Mouse (Mus musculus) G1E (cell line): Measurements from ENCODE around the gene Ccl27a. TPM values are rescaled to one million over a fixed set of nuclear protein-coding genes. Genes with fewer than 3 reads are reported as not detected.

Source experiments
- ATAC-seq: 2 replicates; pipeline ENCODE4 v1.8.0; 2016; ENCODE audit warnings: mild to moderate bottlenecking; ENCODE audit not compliant: insufficient number of reproducible peaks, poor library complexity, low FRiP score, severe bottlenecking; ENCODE audit errors: extremely low read depth
- DNase-seq: peaks from one replicate; pipeline ENCODE4 v3.0.0; 2012; ENCODE audit warnings: low spot score
- H3K27me3 ChIP-seq: 2 replicates; pipeline ENCODE4 v1.6.1; 2012; ENCODE audit warnings: mild to moderate bottlenecking, low read length, inconsistent platforms; ENCODE audit not compliant: insufficient read depth
- H3K36me3 ChIP-seq: replicated peaks from 2 replicates; pipeline ENCODE3; 2012; ENCODE audit warnings: mild to moderate bottlenecking, inconsistent platforms
- H3K4me1 ChIP-seq: 2 replicates; pipeline ENCODE4 v1.6.1; 2012; ENCODE audit warnings: low read depth, low read length, inconsistent platforms, mixed read lengths; ENCODE audit not compliant: insufficient read depth
- H3K4me3 ChIP-seq: 2 replicates; pipeline ENCODE4 v1.5.1; 2012; ENCODE audit warnings: low read depth, mild to moderate bottlenecking, inconsistent platforms, low read length, moderate library complexity, mixed read lengths
- H3K9me3 ChIP-seq: replicated peaks from 2 replicates; pipeline ENCODE4 v1.6.1; 2012; ENCODE audit warnings: inconsistent platforms
- CTCF ChIP-seq: IDR thresholded peaks from 2 replicates; pipeline ENCODE4 v1.5.1; 2012; ENCODE audit warnings: low read depth, low read length, inconsistent platforms, mixed read lengths
- GATA1 ChIP-seq: IDR thresholded peaks from 2 replicates; pipeline ENCODE4 v1.6.1; 2012; ENCODE audit warnings: borderline replicate concordance, low read length, inconsistent platforms, mixed read lengths
- GATA2 ChIP-seq: IDR thresholded peaks from 2 replicates; pipeline ENCODE4 v1.6.1; 2012; ENCODE audit warnings: low read depth, low read length, inconsistent platforms, borderline replicate concordance
- POLR2AphosphoS5 ChIP-seq: IDR thresholded peaks from 2 replicates; pipeline ENCODE4 v1.6.1; 2012; ENCODE audit warnings: low read depth, low read length, inconsistent platforms; ENCODE audit not compliant: insufficient replicate concordance
- TAL1 ChIP-seq: conservative IDR thresholded peaks from 2 replicates; pipeline ENCODE4 v1.6.1; 2012; ENCODE audit warnings: low read depth, low read length, inconsistent platforms, mixed read lengths
- polyA plus RNA-seq: library from polyadenylated mRNA; stranded (reverse); fragments of >175 nt; gene quantifications from 2 replicates; pipeline ENCODE4 v1.2.3, GENCODE M21; 2012
- total RNA-seq, 2 experiments: library from RNA; stranded (forward) in 1 of 2; stranded (reverse) in 1 of 2; fragments of 200-1000 nt in 1 of 2; fragments of >200 nt in 1 of 2; fragmentation: Nextera tagmentation in 1 of 2; gene quantifications; 2 replicates each; pipeline ENCODE4 v1.2.3; 2014 to 2017

Gene Ccl27a
- total and polyA plus RNA-seq, 3 experiments, result 2.3 TPM; not detected in 2

DNA sequence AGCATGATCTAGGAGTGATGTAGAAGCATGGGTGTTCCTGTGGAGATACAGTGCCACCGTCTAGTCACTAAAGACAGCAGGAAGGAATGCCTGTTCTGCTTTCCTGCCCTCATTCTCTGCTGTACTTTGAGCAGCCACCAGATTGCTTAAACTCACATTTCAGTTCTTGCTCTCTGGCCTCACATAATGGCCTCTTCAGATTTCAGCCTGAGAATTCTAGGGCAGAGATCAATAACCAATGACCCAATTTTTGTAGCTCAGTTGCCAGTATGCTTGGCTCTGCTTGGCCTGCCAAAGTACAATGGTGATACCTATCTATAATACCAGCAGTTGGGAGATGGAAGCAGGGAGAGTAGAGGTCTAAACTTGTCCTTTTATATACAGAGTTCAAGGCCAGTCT lies 29.0 kb downstream of the Ccl27a start:
- DNase-seq (no peak), ATAC-seq (no peak)
- Histone ChIP-seq H3K36me3 (no peaks in the 10 kb centered on the region), H3K27me3 (peaks cover 22% of the 10 kb centered on the region), H3K4me3 (no peak overlapping the region), H3K9me3 (peaks cover 20% of the 10 kb centered on the region), H3K4me1 (peaks cover 14% of the 10 kb centered on the region)
- TF ChIP-seq POLR2AphosphoS5 (no peak), TAL1 (no peak), CTCF (no peak), GATA1 (no peak), GATA2 (no peak)

DNA sequence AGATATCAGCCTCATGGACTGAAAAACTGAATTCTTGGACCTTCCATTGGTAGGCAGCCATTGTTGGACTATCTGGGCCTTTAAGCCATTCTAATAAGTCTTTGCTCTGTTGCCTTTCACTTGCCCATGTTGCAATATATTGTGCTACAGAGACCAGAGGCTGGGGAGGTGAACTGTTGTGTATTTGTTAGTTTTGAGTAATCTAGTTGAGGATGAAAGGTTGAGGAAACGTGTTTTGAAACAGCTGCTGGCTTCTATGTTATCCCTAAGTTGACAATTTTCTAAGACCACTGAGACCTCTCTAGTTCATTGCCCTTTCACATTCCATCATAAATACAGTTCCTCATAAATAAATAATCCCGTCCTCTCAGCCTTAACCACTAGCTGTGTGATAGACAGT lies 29.9 kb downstream of the Ccl27a start:
- DNase-seq, result no peak
- H3K4me3 ChIP-seq, result no peak overlapping the region
- H3K27me3 ChIP-seq, result peaks cover 20% of the 10 kb centered on the region
- TF ChIP-seq TAL1, result no peak
- TF ChIP-seq CTCF, result no peak
- no peak for TF ChIP-seq GATA1
- no peak for TF ChIP-seq POLR2AphosphoS5
- no peak for TF ChIP-seq GATA2
- ATAC-seq, result no peak
- H3K9me3 ChIP-seq, result peaks cover 20% of the 10 kb centered on the region
- H3K4me1 ChIP-seq, result peaks cover 23% of the 10 kb centered on the region
- peaks cover 8% of the 10 kb centered on the region for H3K36me3 ChIP-seq

DNA sequence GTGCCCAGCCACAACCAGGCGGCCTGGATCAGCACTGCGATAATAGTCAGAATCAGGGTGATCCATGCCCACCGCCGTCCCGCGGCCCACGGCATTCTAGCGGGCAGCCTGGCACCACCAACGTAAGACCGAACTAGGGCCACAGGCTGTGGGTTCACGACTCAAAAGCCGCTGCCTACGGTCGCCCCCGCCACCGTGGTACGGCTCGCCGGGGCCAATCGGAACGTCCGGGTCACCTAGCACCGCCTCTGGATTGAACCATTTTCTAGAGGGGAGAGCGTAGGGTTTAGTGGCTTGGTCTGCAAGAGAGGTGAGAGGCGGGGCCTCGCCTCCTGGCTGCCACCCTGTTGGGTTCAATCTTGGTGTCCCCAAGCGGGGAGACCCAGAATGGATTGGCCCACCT lies 32.9 kb downstream of the Ccl27a start:
- peaks cover 4% of the 10 kb centered on the region for H3K9me3 ChIP-seq
- peaks cover 17% of the 10 kb centered on the region for H3K27me3 ChIP-seq
- peak overlapping the region; percentile 89 for H3K4me3 ChIP-seq
- TF ChIP-seq POLR2AphosphoS5 (no peak), GATA2 (no peak), GATA1 (no peak), TAL1 (no peak), CTCF (no peak)
- peak; percentile 89 for ATAC-seq
- DNase-seq, result peak; percentile 90
- H3K36me3 ChIP-seq, result peaks cover 24% of the 10 kb centered on the region
- H3K4me1 ChIP-seq, result peaks cover 38% of the 10 kb centered on the region

DNA sequence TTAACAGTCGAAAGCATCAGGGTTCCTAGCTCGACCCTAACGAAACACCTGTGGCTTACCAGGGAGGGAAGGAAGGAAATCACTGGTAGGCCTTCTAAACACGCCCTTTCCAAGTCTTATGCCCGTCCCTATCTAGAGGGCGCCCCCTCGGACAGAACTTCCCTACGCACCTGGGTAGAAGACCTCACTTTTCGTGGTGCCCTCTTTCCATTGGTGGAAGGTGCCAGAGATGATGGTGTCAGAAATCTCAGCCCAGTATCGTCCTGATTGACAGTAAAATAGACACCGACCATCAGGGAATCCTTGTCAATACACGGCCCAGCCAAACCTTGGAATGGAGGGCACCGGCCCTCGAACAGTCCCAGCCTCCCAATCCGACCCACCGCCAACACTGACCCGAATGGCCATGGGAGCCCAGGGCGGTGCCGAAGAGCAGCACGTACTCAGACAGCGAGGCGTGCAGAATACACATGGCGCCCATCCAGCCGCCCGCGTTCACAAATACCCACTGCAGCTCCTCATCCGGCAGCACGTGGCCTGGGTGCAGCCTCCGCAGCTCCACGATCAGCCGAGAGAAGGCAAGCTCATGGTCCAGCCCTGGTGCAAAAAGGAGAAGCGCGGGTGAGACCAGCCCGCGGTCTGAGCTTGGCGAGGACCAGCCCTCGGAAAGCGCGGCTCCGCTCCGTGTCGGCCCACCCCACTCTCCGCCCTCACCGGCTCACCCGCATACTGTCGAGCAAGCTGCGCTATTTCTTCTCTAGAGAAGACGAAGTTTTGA lies 33.5 kb downstream of the Ccl27a start:
- DNase-seq (peak; percentile 67), ATAC-seq (0 out of 2 replicates have a peak, but pooled peaks have one; percentile 17)
- peak overlapping the region; percentile 89 for H3K4me3 ChIP-seq
- peaks cover 13% of the 10 kb centered on the region for H3K27me3 ChIP-seq
- no peak for TF ChIP-seq GATA1
- no peak for TF ChIP-seq GATA2
- no peak for TF ChIP-seq TAL1
- no peak for TF ChIP-seq POLR2AphosphoS5
- no peak for TF ChIP-seq CTCF
- peaks cover 24% of the 10 kb centered on the region for H3K36me3 ChIP-seq
- no peaks in the 10 kb centered on the region; the same call in 1 of the 2 replicates for H3K9me3 ChIP-seq
- peaks cover 38% of the 10 kb centered on the region for H3K4me1 ChIP-seq

DNA sequence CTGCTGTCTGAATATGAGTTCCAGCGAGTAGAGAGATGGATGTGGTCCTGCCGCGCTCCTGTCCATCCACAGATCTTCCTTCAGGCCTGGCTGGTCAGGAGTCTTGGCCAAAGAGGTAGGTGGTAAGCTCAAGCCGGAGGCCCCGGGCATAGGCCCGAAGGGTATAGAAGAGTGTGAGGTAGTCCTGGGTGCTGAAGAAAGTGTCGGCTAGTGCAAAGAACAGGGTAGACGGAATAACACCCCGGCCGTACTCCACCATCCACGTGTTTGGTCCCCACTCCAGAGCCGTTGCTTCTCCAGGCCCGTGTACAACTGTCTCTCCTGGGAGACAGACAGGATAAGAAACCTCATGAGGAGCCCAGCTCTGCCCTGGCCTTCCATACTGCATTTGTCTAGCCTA lies 34.8 kb downstream of the Ccl27a start:
- H3K9me3 ChIP-seq, result no peaks in the 10 kb centered on the region
- H3K27me3 ChIP-seq, result peaks cover 8% of the 10 kb centered on the region
- peaks cover 24% of the 10 kb centered on the region for H3K36me3 ChIP-seq
- ATAC-seq (no peak), DNase-seq (no peak)
- H3K4me3 ChIP-seq, result no peak overlapping the region
- no peak for TF ChIP-seq CTCF
- TF ChIP-seq GATA1, result no peak
- TF ChIP-seq POLR2AphosphoS5, result no peak
- TF ChIP-seq GATA2, result no peak
- H3K4me1 ChIP-seq, result peaks cover 38% of the 10 kb centered on the region

DNA sequence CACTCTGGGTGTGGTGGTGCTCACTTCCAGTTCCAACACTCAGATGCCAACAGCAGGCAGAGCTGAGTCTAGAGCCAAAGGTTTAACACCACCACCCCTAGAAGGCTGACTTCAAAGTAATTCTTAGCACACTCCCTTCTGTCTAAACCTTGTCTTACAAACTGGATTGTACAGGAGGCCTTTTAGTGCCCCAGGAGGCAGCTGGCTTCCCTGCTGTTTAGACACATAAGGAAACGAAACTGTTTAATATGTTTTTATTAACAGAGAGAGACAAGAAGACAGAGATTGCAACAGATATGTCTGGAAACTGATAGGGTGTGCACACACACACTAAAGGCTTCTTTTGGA lies 35.8 kb downstream of the Ccl27a start:
- peaks cover 38% of the 10 kb centered on the region for H3K4me1 ChIP-seq
- TF ChIP-seq GATA1, result no peak
- no peak for TF ChIP-seq TAL1
- TF ChIP-seq GATA2, result no peak
- no peak for TF ChIP-seq CTCF
- TF ChIP-seq POLR2AphosphoS5, result no peak
- peaks cover 10% of the 10 kb centered on the region for H3K27me3 ChIP-seq
- H3K9me3 ChIP-seq, result no peaks in the 10 kb centered on the region
- no peak overlapping the region for H3K4me3 ChIP-seq
- DNase-seq, result no peak
- ATAC-seq, result no peak
- H3K36me3 ChIP-seq, result peaks cover 24% of the 10 kb centered on the region
